Mouse (Mus musculus): ENCODE data around the gene Trp53bp1. TPM values are rescaled to one million over a fixed set of nuclear protein-coding genes. Genes with fewer than 3 reads are reported as not detected.

The Trp53bp1 gene
- polyA plus RNA-seq, 1 experiment from 2014 or later, result 5.8 TPM

- peaks cover 34% of the 10 kb centered on the region for H3K36me3 ChIP-seq (ENCODE audit: control insufficient read depth, insufficient read depth)
- H3K9ac ChIP-seq (ENCODE audit: low read depth, low read length), result peak within 1 kb of the TSS; percentile 90
- H3K4me1 ChIP-seq (replicated peaks; ENCODE audit: control insufficient read depth, insufficient read depth, low read length), result peaks cover 6% of the 10 kb centered on the region
- no peak for TF ChIP-seq CTCF (IDR thresholded peaks at IDR 0.05; ENCODE audit: low read depth)
- peak within 1 kb of the TSS; percentile 90 for H3K27ac ChIP-seq (ENCODE audit: low read depth, low read length)
- peak within 1 kb of the TSS; percentile 81 for H3K4me2 ChIP-seq (replicated peaks; ENCODE audit: low read depth)
- 1% methylated on average over 38 of the region's 38 CpGs for WGBS
- H3K9me3 ChIP-seq (ENCODE audit: control insufficient read depth), result no peaks in the 10 kb centered on the region
- H3K4me3 ChIP-seq (ENCODE audit: low read depth, low read length), result peak within 1 kb of the TSS; percentile 83
- ATAC-seq, result peak; percentile 23
- no peaks in the 10 kb centered on the region for H3K27me3 ChIP-seq (replicated peaks; ENCODE audit: control insufficient read depth, insufficient read depth, low read length)
These were observed 100.7 kb downstream of the Trp53bp1 start, which contains the start of gene Tubgcp4 for GRCm38 (mm10) chr2:121170481-121170971. Gene Tubgcp4 (plus strand): TSS chr2:121170654.

GRCm38 (mm10) chr2:121169902-121170301 is 101.3 kb downstream of the Trp53bp1 start:
- H3K4me1 ChIP-seq (replicated peaks; ENCODE audit: control insufficient read depth, insufficient read depth, low read length), result peaks cover 6% of the 10 kb centered on the region
- WGBS, result 3% methylated on average over 9 of the region's 9 CpGs

GRCm38 (mm10) chr2:121169173-121169572 is 102.0 kb downstream of the Trp53bp1 start:
- H3K4me2 ChIP-seq (replicated peaks; ENCODE audit: low read depth), result peak overlapping the region; percentile 81
- H3K9ac ChIP-seq (ENCODE audit: low read depth, low read length), result 0 out of 2 replicates have a peak overlapping the region, but pooled peaks have one; percentile 11
- H3K27me3 ChIP-seq (replicated peaks; ENCODE audit: control insufficient read depth, insufficient read depth, low read length), result no peaks in the 10 kb centered on the region
- no peak for ATAC-seq
- no peak overlapping the region for H3K27ac ChIP-seq (ENCODE audit: low read depth, low read length)
- 32% methylated on average over 4 of the region's 4 CpGs for WGBS
- H3K9me3 ChIP-seq (ENCODE audit: control insufficient read depth), result no peaks in the 10 kb centered on the region
- H3K4me3 ChIP-seq (ENCODE audit: low read depth, low read length), result peak overlapping the region; percentile 83
- H3K4me1 ChIP-seq (replicated peaks; ENCODE audit: control insufficient read depth, insufficient read depth, low read length), result peaks cover 6% of the 10 kb centered on the region
- peaks cover 27% of the 10 kb centered on the region for H3K36me3 ChIP-seq (ENCODE audit: control insufficient read depth, insufficient read depth)
- TF ChIP-seq CTCF (IDR thresholded peaks at IDR 0.05; ENCODE audit: low read depth), result no peak

More at GRCm38 (mm10) chr2:121169902-121170301, 101.3 kb downstream of the Trp53bp1 start:
- H3K36me3 ChIP-seq (ENCODE audit: control insufficient read depth, insufficient read depth), result peaks cover 29% of the 10 kb centered on the region
- H3K4me2 ChIP-seq (replicated peaks; ENCODE audit: low read depth), result peak overlapping the region; percentile 81
- no peak for TF ChIP-seq CTCF (IDR thresholded peaks at IDR 0.05; ENCODE audit: low read depth)
- H3K4me3 ChIP-seq (ENCODE audit: low read depth, low read length), result peak overlapping the region; percentile 83
- H3K9ac ChIP-seq (ENCODE audit: low read depth, low read length), result peak overlapping the region; percentile 90
- H3K27ac ChIP-seq (ENCODE audit: low read depth, low read length), result peak overlapping the region; percentile 90
- no peak for ATAC-seq
- H3K9me3 ChIP-seq (ENCODE audit: control insufficient read depth), result no peaks in the 10 kb centered on the region
- no peaks in the 10 kb centered on the region for H3K27me3 ChIP-seq (replicated peaks; ENCODE audit: control insufficient read depth, insufficient read depth, low read length)

GRCm38 (mm10) chr2:121153100-121153499 is 118.1 kb downstream of the Trp53bp1 start:
- no peak for ATAC-seq
- 88% methylated on average over 3 of the region's 3 CpGs for WGBS
- no peak overlapping the region for H3K27ac ChIP-seq (ENCODE audit: low read depth, low read length)
- peak; percentile 43 for TF ChIP-seq CTCF (IDR thresholded peaks at IDR 0.05; ENCODE audit: low read depth)
- H3K27me3 ChIP-seq (replicated peaks; ENCODE audit: control insufficient read depth, insufficient read depth, low read length), result no peaks in the 10 kb centered on the region
- H3K36me3 ChIP-seq (ENCODE audit: control insufficient read depth, insufficient read depth), result peaks cover 26% of the 10 kb centered on the region
- no peaks in the 10 kb centered on the region for H3K9me3 ChIP-seq (ENCODE audit: control insufficient read depth)
- H3K4me1 ChIP-seq (replicated peaks; ENCODE audit: control insufficient read depth, insufficient read depth, low read length), result no peaks in the 10 kb centered on the region
- no peak overlapping the region for H3K4me2 ChIP-seq (replicated peaks; ENCODE audit: low read depth)
- no peak overlapping the region for H3K4me3 ChIP-seq (ENCODE audit: low read depth, low read length)
- H3K9ac ChIP-seq (ENCODE audit: low read depth, low read length), result no peak overlapping the region

GRCm38 (mm10) chr2:121149679-121150078 is 121.5 kb downstream of the Trp53bp1 start:
- WGBS, result 86% methylated on average over 5 of the region's 5 CpGs
- TF ChIP-seq CTCF (IDR thresholded peaks at IDR 0.05; ENCODE audit: low read depth), result no peak
- no peak for ATAC-seq
- Histone ChIP-seq H3K27ac (ENCODE audit: low read depth, low read length) (no peak overlapping the region), H3K36me3 (ENCODE audit: control insufficient read depth, insufficient read depth) (peaks cover 40% of the 10 kb centered on the region), H3K4me1 (replicated peaks; ENCODE audit: control insufficient read depth, insufficient read depth, low read length) (no peaks in the 10 kb centered on the region), H3K9ac (ENCODE audit: low read depth, low read length) (no peak overlapping the region), H3K4me2 (replicated peaks; ENCODE audit: low read depth) (no peak overlapping the region), H3K9me3 (ENCODE audit: control insufficient read depth) (no peaks in the 10 kb centered on the region), H3K4me3 (ENCODE audit: low read depth, low read length) (no peak overlapping the region), H3K27me3 (replicated peaks; ENCODE audit: control insufficient read depth, insufficient read depth, low read length) (no peaks in the 10 kb centered on the region)

Other genes starting within 250 kb of the Trp53bp1 start
- gene Epb42, start 234.3 kb downstream of the Trp53bp1 start, polyA plus RNA-seq (2015; fragmentation: Nextera tagmentation; extraction: Ambion mirVana), result 0.47 and 0.50 TPM in 2 replicates
- gene Tgm5, start 185.6 kb downstream of the Trp53bp1 start, polyA plus RNA-seq (2015; fragmentation: Nextera tagmentation; extraction: Ambion mirVana), result 0.07 and 0.09 TPM in 2 replicates
- gene Tgm7, start 161.6 kb downstream of the Trp53bp1 start, polyA plus RNA-seq (2015; fragmentation: Nextera tagmentation; extraction: Ambion mirVana), result not detected in 2 replicates
- 7.1 and 8.2 TPM in 2 replicates for gene Adal, start 131.0 kb downstream of the Trp53bp1 start, polyA plus RNA-seq (2015; fragmentation: Nextera tagmentation; extraction: Ambion mirVana)
- gene Lcmt2, start 130.8 kb downstream of the Trp53bp1 start, polyA plus RNA-seq (2015; fragmentation: Nextera tagmentation; extraction: Ambion mirVana), result 14.3 and 14.8 TPM in 2 replicates
- 12.3 and 14.4 TPM in 2 replicates for gene Tubgcp4, start 100.8 kb downstream of the Trp53bp1 start, polyA plus RNA-seq (2015; fragmentation: Nextera tagmentation; extraction: Ambion mirVana)
- gene Zscan29, start 100.3 kb downstream of the Trp53bp1 start, polyA plus RNA-seq (2015; fragmentation: Nextera tagmentation; extraction: Ambion mirVana), result 6.0 and 7.1 TPM in 2 replicates
- 1.0 and 1.3 TPM in 2 replicates for gene Map1a, start 18.2 kb upstream of the Trp53bp1 start, polyA plus RNA-seq (2015; fragmentation: Nextera tagmentation; extraction: Ambion mirVana)
- 19.2 and 25.0 TPM in 2 replicates for gene Ppip5k1, start 84.0 kb upstream of the Trp53bp1 start, polyA plus RNA-seq (2015; fragmentation: Nextera tagmentation; extraction: Ambion mirVana)
- gene Ckmt1, start 86.3 kb upstream of the Trp53bp1 start, polyA plus RNA-seq (2015; fragmentation: Nextera tagmentation; extraction: Ambion mirVana), result 1,214 and 1,240 TPM in 2 replicates
- 0.01 and 0.05 TPM in 2 replicates for gene Strc, start 115.8 kb upstream of the Trp53bp1 start, polyA plus RNA-seq (2015; fragmentation: Nextera tagmentation; extraction: Ambion mirVana)
- 325 and 353 TPM in 2 replicates for gene Pdia3, start 142.4 kb upstream of the Trp53bp1 start, polyA plus RNA-seq (2015; fragmentation: Nextera tagmentation; extraction: Ambion mirVana)
- gene Catsper2, start 142.4 kb upstream of the Trp53bp1 start, polyA plus RNA-seq (2015; fragmentation: Nextera tagmentation; extraction: Ambion mirVana), result 1.3 and 1.6 TPM in 2 replicates
- gene Ell3, start 172.9 kb upstream of the Trp53bp1 start, polyA plus RNA-seq (2015; fragmentation: Nextera tagmentation; extraction: Ambion mirVana), result 1.9 and 2.6 TPM in 2 replicates
- 608 and 648 TPM in 2 replicates for gene Serf2, start 177.8 kb upstream of the Trp53bp1 start, polyA plus RNA-seq (2015; fragmentation: Nextera tagmentation; extraction: Ambion mirVana)
- 61.6 and 65.1 TPM in 2 replicates for gene Hypk, start 181.9 kb upstream of the Trp53bp1 start, polyA plus RNA-seq (2015; fragmentation: Nextera tagmentation; extraction: Ambion mirVana)
- gene Serinc4, start 185.4 kb upstream of the Trp53bp1 start, polyA plus RNA-seq (2015; fragmentation: Nextera tagmentation; extraction: Ambion mirVana), result 0.05 TPM in 1 of 2 replicates, not detected in the other
- gene Mfap1b, start 202.7 kb upstream of the Trp53bp1 start, polyA plus RNA-seq (2015; fragmentation: Nextera tagmentation; extraction: Ambion mirVana), result 25.5 and 26.7 TPM in 2 replicates
- 10.1 and 11.8 TPM in 2 replicates for gene Mfap1a, start 235.3 kb upstream of the Trp53bp1 start, polyA plus RNA-seq (2015; fragmentation: Nextera tagmentation; extraction: Ambion mirVana)
- 3.5 and 3.6 TPM in 2 replicates for gene Wdr76, start 235.3 kb upstream of the Trp53bp1 start, polyA plus RNA-seq (2015; fragmentation: Nextera tagmentation; extraction: Ambion mirVana)